Mouse (Mus musculus) hindbrain, embryonic 13.5 days (tissue): Measurements from ENCODE around the gene Ccdc78. TPM values are rescaled to one million over a fixed set of nuclear protein-coding genes. Genes with fewer than 3 reads are reported as not detected.
"Not testable (repeated sequence)": the region's sequence is repeated elsewhere in the genome, so short reads cannot be mapped to it uniquely, and the experiment has no call there.

Experiments used
- ATAC-seq: fragments of 200-750 bp; cut with Nextera tagmentation; 2 replicates; pipeline ENCODE4 v1.8.0; 2017; ENCODE audit warnings: moderate TSS enrichment; ENCODE audit not compliant: low FRiP score
- H3K27ac ChIP-seq: fragments of 300-500 bp; sonication (generic); 2 replicates; pipeline ENCODE4 v1.5.1; 2015; ENCODE audit warnings: inconsistent platforms, mild to moderate bottlenecking, moderate library complexity
- H3K27me3 ChIP-seq: fragments of 300-500 bp; sonication (generic); 2 replicates; pipeline ENCODE4 v1.6.1; 2015; ENCODE audit warnings: mild to moderate bottlenecking, inconsistent platforms
- H3K36me3 ChIP-seq: fragments of 300-500 bp; sonication (generic); 2 replicates; pipeline ENCODE4 v1.6.1; 2015; ENCODE audit warnings: mild to moderate bottlenecking, inconsistent platforms
- H3K4me1 ChIP-seq: fragments of 300-500 bp; sonication (generic); replicated peaks from 2 replicates; pipeline ENCODE4 v1.6.1; 2015; ENCODE audit warnings: inconsistent platforms
- H3K4me2 ChIP-seq: fragments of 300-500 bp; sonication (generic); 2 replicates; pipeline ENCODE4 v1.6.1; 2015; ENCODE audit warnings: inconsistent platforms, mild to moderate bottlenecking, moderate library complexity
- H3K4me3 ChIP-seq: fragments of 300-500 bp; sonication (generic); 2 replicates; pipeline ENCODE4 v1.5.1; 2015; ENCODE audit warnings: mild to moderate bottlenecking, inconsistent platforms
- H3K9ac ChIP-seq: fragments of 300-500 bp; sonication (generic); 2 replicates; pipeline ENCODE4 v1.6.1; 2015; ENCODE audit warnings: mild to moderate bottlenecking, inconsistent platforms
- H3K9me3 ChIP-seq: fragments of 300-500 bp; sonication (generic); 2 replicates; pipeline ENCODE4 v1.6.1; 2016; ENCODE audit warnings: inconsistent platforms
- WGBS: fragments of 180-500 bp; shearing (Covaris S2); methylation state at CpG from one replicate; pipeline ENCODE4 v1.1.7; 2015; 5-methylcytosine and 5-hydroxymethylcytosine counted together
- polyA plus RNA-seq: library from polyadenylated mRNA; unstranded; fragments of >200 nt; fragmentation: Nextera tagmentation; extraction: Ambion mirVana; gene quantifications from 2 replicates; pipeline ENCODE4 v1.2.1, GENCODE M21; 2015

Ccdc78 gene
- polyA plus RNA-seq, 1 experiment from 2014 or later: 0.16 TPM

GRCm38 (mm10) chr17:25802825-25803517 lies 16.6 kb downstream of the Ccdc78 start:
- Histone ChIP-seq H3K27ac (peak overlapping the region; percentile 92), H3K27me3 (peaks cover 4% of the 10 kb centered on the region; the same call in 1 of the 2 replicates), H3K4me2 (peak overlapping the region; percentile 37), H3K9ac (peak overlapping the region; percentile 63), H3K9me3 (no peaks in the 10 kb centered on the region), H3K36me3 (no peaks in the 10 kb centered on the region), H3K4me3 (no peak overlapping the region), H3K4me1 (peaks cover 30% of the 10 kb centered on the region)
- WGBS: 8% methylated on average over 10 of the region's 10 CpGs
- ATAC-seq: peak; percentile 88

- Histone ChIP-seq H3K27ac (no peak overlapping the region), H3K27me3 (no peaks in the 10 kb centered on the region), H3K36me3 (no peaks in the 10 kb centered on the region), H3K4me1 (peaks cover 53% of the 10 kb centered on the region), H3K9me3 (no peaks in the 10 kb centered on the region), H3K4me2 (no peak overlapping the region), H3K9ac (no peak overlapping the region), H3K4me3 (no peak overlapping the region)
- WGBS: 91% methylated on average over 4 of the region's 4 CpGs
- no peak for ATAC-seq
These were observed 20.1 kb downstream of the Ccdc78 start for GRCm38 (mm10) chr17:25806507-25806906.

GRCm38 (mm10) chr17:25807452-25807851 lies 21.1 kb downstream of the Ccdc78 start:
- not testable (repeated sequence) for H3K36me3 ChIP-seq, H3K27ac ChIP-seq, ATAC-seq, H3K9ac ChIP-seq, H3K4me3 ChIP-seq, H3K9me3 ChIP-seq, H3K4me2 ChIP-seq, H3K27me3 ChIP-seq
- 44% methylated on average over 2 of the region's 2 CpGs for whole genome bisulfite sequencing
- peaks cover 57% of the 10 kb centered on the region for H3K4me1 ChIP-seq

GRCm38 (mm10) chr17:25808028-25808427 lies 21.6 kb downstream of the Ccdc78 start:
- peak overlapping the region; percentile 95 for H3K4me2 ChIP-seq
- H3K9ac ChIP-seq: peak overlapping the region; percentile 98
- H3K27me3 ChIP-seq: no peaks in the 10 kb centered on the region
- H3K27ac ChIP-seq: peak overlapping the region; percentile 98
- peaks cover 57% of the 10 kb centered on the region for H3K4me1 ChIP-seq
- 0 out of 2 replicates have a peak, but pooled peaks have one; percentile 1 for ATAC-seq
- WGBS: 25% methylated on average over 5 of the region's 5 CpGs
- no peaks in the 10 kb centered on the region for H3K36me3 ChIP-seq
- no peaks in the 10 kb centered on the region for H3K9me3 ChIP-seq
- peak overlapping the region; percentile 86 for H3K4me3 ChIP-seq

- Histone ChIP-seq H3K9me3 (no peaks in the 10 kb centered on the region), H3K4me3 (peak within 1 kb of the TSS; percentile 86), H3K9ac (peak within 1 kb of the TSS; percentile 98), H3K4me2 (peak within 1 kb of the TSS; percentile 95), H3K36me3 (no peaks in the 10 kb centered on the region), H3K27ac (peak within 1 kb of the TSS; percentile 98), H3K27me3 (peaks cover 3% of the 10 kb centered on the region; the same call in 1 of the 2 replicates), H3K4me1 (peaks cover 56% of the 10 kb centered on the region)
- under 1% methylated on average over 85 of the region's 100 CpGs for WGBS
- peak; percentile 82 for ATAC-seq
These were observed 22.6 kb downstream of the Ccdc78 start, which contains the start of gene Fbxl16 for GRCm38 (mm10) chr17:25808789-25809605. TSS of gene Fbxl16 (plus strand) at chr17:25809085.

GRCm38 (mm10) chr17:25809606-25810340 lies 23.4 kb downstream of the Ccdc78 start:
- Histone ChIP-seq H3K4me2 (peak overlapping the region; percentile 95), H3K4me1 (peaks cover 53% of the 10 kb centered on the region), H3K4me3 (peak overlapping the region; percentile 86), H3K27ac (peak overlapping the region; percentile 98), H3K9me3 (no peaks in the 10 kb centered on the region), H3K36me3 (no peaks in the 10 kb centered on the region), H3K9ac (peak overlapping the region; percentile 98), H3K27me3 (peaks cover 3% of the 10 kb centered on the region; the same call in 1 of the 2 replicates)
- peak; percentile 66 for ATAC-seq
- 7% methylated on average over 25 of the region's 25 CpGs for WGBS

GRCm38 (mm10) chr17:25810890-25811289 lies 24.5 kb downstream of the Ccdc78 start:
- 76% methylated on average over 4 of the region's 4 CpGs for WGBS
- H3K4me3 ChIP-seq: peak overlapping the region; percentile 86

GRCm38 (mm10) chr17:25813471-25813870 lies 27.1 kb downstream of the Ccdc78 start:
- H3K27ac ChIP-seq: peak overlapping the region; percentile 48; the same call in 1 of the 2 replicates
- ATAC-seq: no peak
- peaks cover 45% of the 10 kb centered on the region for H3K4me1 ChIP-seq
- H3K9ac ChIP-seq: peak overlapping the region; percentile 68
- peak overlapping the region; percentile 17 for H3K4me3 ChIP-seq
- peaks cover 24% of the 10 kb centered on the region for H3K36me3 ChIP-seq
- H3K4me2 ChIP-seq: peak overlapping the region; percentile 45
- peaks cover 19% of the 10 kb centered on the region for H3K27me3 ChIP-seq
- no peaks in the 10 kb centered on the region for H3K9me3 ChIP-seq
- 3% methylated on average over 20 of the region's 20 CpGs for WGBS

More at GRCm38 (mm10) chr17:25810890-25811289, 24.5 kb downstream of the Ccdc78 start:
- Histone ChIP-seq H3K36me3 (no peaks in the 10 kb centered on the region), H3K27ac (no peak overlapping the region), H3K9ac (peak overlapping the region; percentile 98), H3K4me1 (peaks cover 53% of the 10 kb centered on the region), H3K27me3 (peaks cover 3% of the 10 kb centered on the region; the same call in 1 of the 2 replicates), H3K9me3 (no peaks in the 10 kb centered on the region), H3K4me2 (peak overlapping the region; percentile 95)
- ATAC-seq: no peak

GRCm38 (mm10) chr17:25817662-25818061 lies 31.3 kb downstream of the Ccdc78 start:
- Histone ChIP-seq H3K4me3 (no peak overlapping the region), H3K9me3 (no peaks in the 10 kb centered on the region), H3K9ac (no peak overlapping the region), H3K36me3 (peaks cover 44% of the 10 kb centered on the region), H3K27me3 (peaks cover 39% of the 10 kb centered on the region), H3K27ac (no peak overlapping the region), H3K4me1 (peaks cover 16% of the 10 kb centered on the region), H3K4me2 (no peak overlapping the region)
- WGBS: 86% methylated on average over 11 of the region's 11 CpGs
- ATAC-seq: no peak

GRCm38 (mm10) chr17:25818851-25819780 lies 32.7 kb downstream of the Ccdc78 start:
- H3K27ac ChIP-seq: no peak overlapping the region
- H3K9ac ChIP-seq: no peak overlapping the region
- H3K27me3 ChIP-seq: peaks cover 36% of the 10 kb centered on the region
- WGBS: 9% methylated on average over 46 of the region's 46 CpGs
- H3K36me3 ChIP-seq: peaks cover 44% of the 10 kb centered on the region
- H3K9me3 ChIP-seq: no peaks in the 10 kb centered on the region
- H3K4me3 ChIP-seq: no peak overlapping the region
- no peak for ATAC-seq
- peaks cover 12% of the 10 kb centered on the region for H3K4me1 ChIP-seq
- no peak overlapping the region for H3K4me2 ChIP-seq

- Histone ChIP-seq H3K4me1 (peaks cover 55% of the 10 kb centered on the region), H3K4me2 (peak within 1 kb of the TSS; percentile 92), H3K36me3 (peaks cover 48% of the 10 kb centered on the region), H3K4me3 (peak within 1 kb of the TSS; percentile 61), H3K9ac (peak within 1 kb of the TSS; percentile 87), H3K27me3 (peaks cover 20% of the 10 kb centered on the region), H3K9me3 (no peaks in the 10 kb centered on the region), H3K27ac (peak within 1 kb of the TSS; percentile 66)
- ATAC-seq: peak; percentile 56; the same call in 1 of the 2 replicates
- WGBS: under 1% methylated on average over 18 of the region's 18 CpGs
These were observed 37.1 kb downstream of the Ccdc78 start, which contains the start of gene Wdr24 for GRCm38 (mm10) chr17:25823452-25823851. TSS of gene Wdr24 (plus strand) at chr17:25823627.
